Mouse (Mus musculus): ENCODE results near the gene Entr1. TPM values are rescaled to one million over a fixed set of nuclear protein-coding genes. Genes with fewer than 3 reads are reported as not detected.

The Entr1 gene
- polyA plus RNA-seq, 1 experiment from 2014 or later: 88.2 TPM

DNA sequence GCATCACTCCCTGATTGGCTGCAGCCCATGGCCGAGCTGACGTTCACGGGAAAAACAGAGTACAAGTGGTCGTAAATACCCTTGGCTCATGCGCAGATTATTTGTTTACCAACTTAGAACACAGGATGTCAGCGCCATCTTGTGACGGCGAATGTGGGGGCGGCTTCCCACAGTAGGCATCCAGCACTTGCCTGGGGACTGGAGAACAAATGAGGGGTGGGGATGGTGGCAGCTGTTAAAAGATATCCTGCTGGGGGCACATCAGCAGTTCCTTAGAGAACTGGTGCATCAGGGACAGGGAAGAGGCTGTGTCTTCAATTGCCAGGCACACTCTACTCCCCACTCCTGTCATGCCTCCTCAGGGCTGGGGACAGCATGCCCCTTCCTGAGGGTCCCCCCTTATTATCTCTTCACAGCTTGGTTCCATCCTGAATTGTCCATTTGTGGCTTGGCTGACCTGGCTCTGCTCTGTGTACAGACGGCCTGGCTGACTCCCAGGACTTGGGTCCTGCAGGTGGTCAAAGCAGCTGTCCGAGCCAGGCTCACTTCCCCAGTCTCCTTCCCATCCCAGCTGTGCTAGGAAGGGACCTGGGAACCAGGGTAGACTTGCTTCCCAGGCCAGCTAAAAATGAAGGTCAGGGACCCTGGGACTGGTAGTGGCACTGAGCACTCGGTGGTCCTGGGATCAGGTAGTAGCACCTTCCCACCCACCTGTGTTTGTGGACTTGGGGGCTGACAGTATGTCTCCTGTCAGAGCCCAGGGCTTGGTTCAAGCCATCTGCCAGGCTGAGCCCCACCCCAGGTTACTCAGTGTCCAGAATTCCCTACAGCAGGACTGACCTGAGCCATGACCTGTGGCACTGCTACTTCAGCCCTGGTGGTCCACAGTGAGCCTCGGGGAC is 50.6 kb downstream of the Entr1 start:
- peaks cover 11% of the 10 kb centered on the region; the same call in 1 of the 2 replicates for H3K36me3 ChIP-seq
- H3K4me2 ChIP-seq (replicated peaks): no peak overlapping the region
- H3K27ac ChIP-seq: no peak overlapping the region
- peaks cover 23% of the 10 kb centered on the region for H3K4me1 ChIP-seq (replicated peaks)
- ATAC-seq: no peak
- no peak overlapping the region for H3K4me3 ChIP-seq (replicated peaks)
- H3K27me3 ChIP-seq (replicated peaks): no peaks in the 10 kb centered on the region
- WGBS: 93% methylated on average over 9 of the region's 13 CpGs
- H3K9ac ChIP-seq: no peak overlapping the region
- no peaks in the 10 kb centered on the region for H3K9me3 ChIP-seq

Other genes with a start within 250 kb of the Entr1 start
- not detected in 2 replicates for gene Lhx3, start 181.0 kb downstream of the Entr1 start, polyA plus RNA-seq (2015; fragmentation: Nextera tagmentation; extraction: Ambion mirVana)
- 23.2 and 26.9 TPM in 2 replicates for gene Qsox2, start 151.8 kb downstream of the Entr1 start, polyA plus RNA-seq (2015; fragmentation: Nextera tagmentation; extraction: Ambion mirVana)
- 0.36 and 0.37 TPM in 2 replicates for gene Ccdc187, start 94.8 kb downstream of the Entr1 start, polyA plus RNA-seq (2015; fragmentation: Nextera tagmentation; extraction: Ambion mirVana)
- 26.7 and 26.8 TPM in 2 replicates for gene Gpsm1, start 73.8 kb downstream of the Entr1 start, polyA plus RNA-seq (2015; fragmentation: Nextera tagmentation; extraction: Ambion mirVana)
- gene Dnlz, start 37.2 kb downstream of the Entr1 start, polyA plus RNA-seq (2015; fragmentation: Nextera tagmentation; extraction: Ambion mirVana): 23.6 and 24.7 TPM in 2 replicates
- 0.79 and 0.91 TPM in 2 replicates for gene Card9, start 28.4 kb downstream of the Entr1 start, polyA plus RNA-seq (2015; fragmentation: Nextera tagmentation; extraction: Ambion mirVana)
- 19.7 and 25.2 TPM in 2 replicates for gene Snapc4, start 8.7 kb downstream of the Entr1 start, polyA plus RNA-seq (2015; fragmentation: Nextera tagmentation; extraction: Ambion mirVana)
- gene Pmpca, start within 50 bp of the Entr1 start, polyA plus RNA-seq (2015; fragmentation: Nextera tagmentation; extraction: Ambion mirVana): 101 and 105 TPM in 2 replicates
- gene Inpp5e, start 19.9 kb upstream of the Entr1 start, polyA plus RNA-seq (2015; fragmentation: Nextera tagmentation; extraction: Ambion mirVana): 14.6 and 17.1 TPM in 2 replicates
- gene Sec16a, start 55.9 kb upstream of the Entr1 start, polyA plus RNA-seq (2015; fragmentation: Nextera tagmentation; extraction: Ambion mirVana): 20.2 and 24.7 TPM in 2 replicates
- gene Notch1, start 127.3 kb upstream of the Entr1 start, polyA plus RNA-seq (2015; fragmentation: Nextera tagmentation; extraction: Ambion mirVana): 11.3 and 12.2 TPM in 2 replicates
- gene Egfl7, start 190.7 kb upstream of the Entr1 start, polyA plus RNA-seq (2015; fragmentation: Nextera tagmentation; extraction: Ambion mirVana): 113 and 124 TPM in 2 replicates
- not detected in 2 replicates for gene Gm20532, start 197.3 kb upstream of the Entr1 start, polyA plus RNA-seq (2015; fragmentation: Nextera tagmentation; extraction: Ambion mirVana)
- 79.9 and 90.3 TPM in 2 replicates for gene Agpat2, start 215.1 kb upstream of the Entr1 start, polyA plus RNA-seq (2015; fragmentation: Nextera tagmentation; extraction: Ambion mirVana)
- 31.1 and 32.6 TPM in 2 replicates for gene Fam69b, start 239.1 kb upstream of the Entr1 start, polyA plus RNA-seq (2015; fragmentation: Nextera tagmentation; extraction: Ambion mirVana)